Mouse (Mus musculus): ENCODE results near the gene Dohh. TPM values are rescaled to one million over a fixed set of nuclear protein-coding genes. Genes with fewer than 3 reads are reported as not detected.

The Dohh gene
- total and polyA plus RNA-seq, 3 experiments = 39.6 to 125 (median 54.3) TPM

DNA sequence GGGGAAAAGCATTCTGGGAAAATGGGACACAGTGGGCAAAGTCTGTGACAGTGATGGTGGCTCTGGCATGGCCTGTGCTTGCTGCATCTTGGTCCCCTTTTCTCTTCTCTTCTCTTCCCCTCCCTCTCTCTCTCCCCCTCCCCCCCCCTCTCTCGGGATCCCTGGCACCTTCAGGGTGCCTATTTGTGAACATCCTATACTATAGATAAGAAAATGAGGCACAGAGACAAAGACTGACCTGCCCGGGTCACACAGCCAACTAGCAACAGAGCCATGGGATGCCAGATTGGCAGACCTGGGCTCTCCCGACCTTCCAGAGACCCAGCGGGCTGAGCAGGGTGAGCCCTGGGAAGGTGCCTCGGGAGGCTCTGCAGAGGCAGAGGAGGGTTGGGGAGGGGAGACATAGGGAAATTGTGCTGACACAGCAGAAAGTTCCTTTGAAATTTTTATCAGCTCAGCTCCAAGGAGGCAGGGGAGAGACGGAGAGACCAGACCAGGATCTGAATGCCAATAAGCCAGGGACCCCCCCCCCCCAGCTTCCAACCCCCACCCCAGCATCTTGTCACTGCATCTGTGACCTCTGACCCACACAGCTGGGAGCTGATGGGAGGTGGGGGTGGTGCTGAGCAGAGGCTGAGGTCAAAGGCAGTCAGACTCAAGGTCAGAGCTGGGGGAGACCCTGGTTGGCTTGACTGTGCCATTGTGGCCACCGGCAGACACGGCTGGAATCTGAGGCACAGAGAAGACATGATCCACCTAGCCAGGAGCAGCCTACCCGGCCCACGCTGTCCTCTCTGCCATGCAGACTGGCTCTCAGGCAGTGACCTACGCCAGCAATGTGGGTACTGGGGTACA, 34.2 kb downstream of the Dohh start:
- peak; percentile 4 for DNase-seq

DNA sequence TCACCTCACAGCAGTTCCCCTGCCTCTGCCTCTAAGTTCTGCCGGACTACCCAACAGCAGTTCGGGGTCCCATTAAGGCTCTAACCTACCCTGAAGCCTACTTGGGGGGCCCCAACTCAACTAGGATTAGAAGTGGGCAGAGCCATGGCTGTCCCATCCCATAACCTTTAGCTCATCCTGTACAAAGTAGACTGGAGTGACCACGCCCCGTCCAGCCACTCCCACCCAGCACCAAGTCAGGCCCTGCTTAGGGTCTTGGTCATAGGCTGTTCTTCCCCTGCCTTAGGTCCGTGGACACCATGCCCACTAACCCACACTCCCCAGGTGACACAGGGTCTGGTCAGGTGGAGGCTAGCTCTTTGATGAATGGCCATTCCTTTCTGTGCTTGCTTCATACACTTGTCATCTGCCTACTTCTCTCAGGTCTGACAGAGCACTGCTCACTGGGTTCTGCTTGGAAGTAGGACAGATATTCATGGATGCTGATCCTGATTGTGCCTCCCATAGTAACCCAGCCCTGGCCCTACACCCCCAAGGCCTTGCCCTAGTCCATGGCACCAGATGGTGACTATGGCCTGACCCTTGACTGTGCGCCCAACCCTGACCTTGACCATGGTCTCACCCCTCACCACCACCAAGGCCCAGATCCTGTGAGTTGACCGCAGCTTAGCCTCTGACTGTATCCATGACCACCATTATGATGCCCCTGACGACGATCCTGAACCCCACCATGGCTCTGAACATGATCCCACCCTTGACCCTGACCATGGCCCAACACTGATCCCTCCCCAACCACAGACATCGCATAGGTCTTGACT, 35.1 kb downstream of the Dohh start:
- peak; percentile 53 for DNase-seq

DNA sequence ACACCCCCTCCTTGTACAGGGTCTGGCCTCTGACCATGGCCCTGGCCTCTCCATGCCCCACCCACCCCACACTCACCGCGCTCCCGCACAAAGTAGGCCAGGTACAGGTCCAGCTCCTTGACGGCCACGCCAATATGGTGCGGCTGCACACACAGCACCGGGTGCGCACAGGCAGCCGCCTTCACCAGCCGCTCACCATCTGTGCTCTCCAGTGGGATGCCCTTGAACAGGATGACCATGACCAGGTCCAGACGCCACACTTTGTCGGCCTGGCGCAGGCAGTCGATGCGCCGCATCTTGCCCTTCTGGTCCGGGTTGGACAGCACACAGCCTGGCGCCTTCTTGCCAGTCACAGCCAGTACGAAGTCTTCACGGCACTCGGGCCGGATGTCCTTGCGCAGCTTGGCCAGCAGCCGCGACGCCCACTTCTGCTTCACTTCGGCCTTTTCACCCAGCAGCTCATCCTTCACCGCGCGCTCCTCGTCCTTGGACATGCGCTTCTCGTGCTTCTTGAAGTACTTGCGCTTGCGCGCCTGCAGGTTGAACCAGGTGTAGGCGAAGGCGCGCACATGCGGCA, 36.1 kb downstream of the Dohh start:
- peak; percentile 82 for DNase-seq

DNA sequence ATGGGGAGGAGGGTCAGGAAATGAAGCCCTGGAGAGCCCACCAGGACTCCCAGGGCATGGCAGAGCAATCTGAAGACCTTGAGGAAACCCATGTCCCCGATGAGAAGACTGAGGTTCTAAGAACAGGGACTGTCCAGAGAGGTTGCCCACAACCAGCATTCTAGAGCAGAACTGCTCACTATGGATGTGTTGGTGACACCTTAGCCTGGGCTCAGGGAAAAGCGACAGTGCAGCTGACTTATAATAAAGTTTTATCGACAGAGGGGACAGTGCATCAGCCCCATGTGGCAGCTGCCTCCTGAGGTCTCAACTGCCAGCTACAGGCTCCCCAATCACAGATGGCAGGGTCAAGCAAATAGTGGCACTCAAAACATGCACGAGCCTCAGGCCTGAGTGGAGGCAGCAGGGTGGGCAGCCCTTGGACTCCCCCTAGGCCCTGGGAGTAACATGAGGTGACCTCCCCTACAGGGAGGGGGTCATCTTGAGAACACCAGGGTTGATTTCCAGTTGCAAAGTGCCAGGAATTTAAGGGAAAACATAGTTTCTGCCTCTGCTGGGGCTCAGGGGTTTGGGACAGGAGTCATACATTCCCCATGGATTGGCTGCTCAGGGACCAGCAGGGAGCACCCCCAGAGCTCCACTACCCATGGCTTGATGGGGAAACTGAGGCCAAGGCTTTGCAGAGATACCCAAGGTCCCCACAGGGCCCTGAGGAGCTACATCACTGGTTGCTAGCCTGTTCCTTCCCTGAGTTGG, 37.0 kb downstream of the Dohh start:
- no peak for DNase-seq

DNA sequence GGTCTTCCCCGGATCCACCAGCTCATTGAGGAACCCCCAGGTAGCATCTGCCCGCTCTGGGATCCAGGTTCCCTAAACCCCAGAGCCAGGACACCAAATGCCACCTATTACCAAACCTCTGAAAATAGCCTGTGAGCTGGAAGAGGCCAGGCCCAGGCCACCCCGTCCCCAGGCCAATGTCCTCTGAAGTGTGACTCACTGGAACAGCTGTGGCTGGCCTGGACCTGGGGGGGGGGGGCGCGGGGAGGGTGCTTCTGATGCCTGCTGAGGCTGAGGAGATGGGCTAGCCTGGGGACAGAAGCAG, 37.5 kb downstream of the Dohh start:
- DNase-seq = peak; percentile 75

DNA sequence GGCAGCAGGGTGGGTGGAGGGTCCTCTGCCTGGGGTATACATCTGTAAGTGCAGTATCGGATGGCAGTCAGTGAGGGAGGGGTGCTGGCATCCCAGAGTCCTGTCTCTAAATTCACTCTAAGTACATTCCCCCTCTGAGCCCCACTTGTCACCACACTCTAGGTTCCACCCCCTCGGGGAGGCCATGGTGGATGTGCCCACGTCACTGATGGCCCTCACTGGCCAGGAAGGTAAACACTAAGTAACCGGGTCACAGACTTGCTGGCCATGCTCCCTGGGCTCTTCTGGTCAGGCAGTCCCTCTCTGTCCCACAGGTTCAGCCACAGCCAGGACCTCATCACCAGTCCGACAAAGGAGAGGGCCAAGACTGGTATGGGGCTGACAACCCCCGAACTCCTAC, 38.0 kb downstream of the Dohh start:
- DNase-seq = peak; percentile 32

DNA sequence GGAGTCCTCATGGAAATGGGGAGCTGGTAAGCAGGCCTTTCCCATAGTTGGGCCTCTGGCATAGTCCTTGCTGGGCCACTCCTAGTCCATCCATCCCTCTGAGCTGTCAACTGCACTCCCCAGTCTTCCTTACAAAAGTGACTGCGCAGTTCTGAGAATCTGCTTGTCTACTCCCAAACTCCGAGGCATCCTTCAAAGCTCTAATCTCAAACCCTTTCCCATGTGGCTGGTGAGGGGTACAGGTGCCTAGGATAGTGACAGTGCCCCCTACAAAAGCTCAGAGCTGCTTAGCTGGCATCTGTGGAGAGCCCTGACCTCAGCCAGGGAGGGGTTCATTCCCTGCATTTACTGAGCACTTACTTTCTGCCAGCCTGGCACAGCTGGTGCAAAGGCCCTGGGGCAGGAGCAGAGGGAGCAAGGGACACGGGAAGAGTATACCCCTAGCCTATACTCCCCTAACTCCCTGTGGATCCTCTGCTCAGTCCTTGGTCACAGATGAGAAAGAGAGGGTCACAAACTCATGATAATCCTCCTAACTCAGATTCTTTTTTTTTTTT, 38.5 kb downstream of the Dohh start:
- DNase-seq = no peak

DNA sequence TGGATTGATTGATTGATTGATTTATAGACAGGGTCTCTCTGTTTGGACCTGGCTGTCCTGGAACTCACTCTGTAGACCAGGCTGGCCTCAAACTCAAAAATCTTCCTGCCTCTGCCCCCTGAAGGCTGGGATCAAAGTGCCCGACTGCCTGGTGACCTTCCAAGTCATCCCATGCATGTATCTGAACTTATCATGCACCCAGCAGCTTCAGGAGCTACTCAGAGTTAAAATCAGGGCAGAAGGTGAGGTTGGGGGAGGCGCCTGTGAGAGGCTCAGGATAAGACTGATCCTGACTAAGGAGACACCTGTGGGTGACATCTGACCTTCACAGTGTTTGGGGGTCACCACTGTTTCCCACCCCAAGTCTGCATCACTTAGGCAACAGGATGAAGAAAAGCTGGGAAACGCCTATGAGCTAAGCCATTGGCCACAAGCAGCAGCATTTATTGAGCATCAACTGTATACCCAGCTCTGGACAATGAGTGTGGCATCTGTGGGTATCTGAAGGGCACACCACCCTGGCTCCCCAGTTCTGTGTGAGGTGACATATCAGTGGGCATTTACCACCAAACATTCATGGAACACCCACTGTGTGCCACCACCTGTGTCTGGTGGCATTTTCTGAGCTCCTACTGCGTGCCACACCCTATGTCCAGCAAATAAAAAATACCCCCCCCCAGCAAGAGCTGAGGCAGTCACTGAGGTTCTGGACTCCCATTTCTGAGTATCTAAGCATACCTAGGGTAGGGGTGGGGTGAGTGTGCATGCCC, 39.4 kb downstream of the Dohh start:
- no peak for DNase-seq

DNA sequence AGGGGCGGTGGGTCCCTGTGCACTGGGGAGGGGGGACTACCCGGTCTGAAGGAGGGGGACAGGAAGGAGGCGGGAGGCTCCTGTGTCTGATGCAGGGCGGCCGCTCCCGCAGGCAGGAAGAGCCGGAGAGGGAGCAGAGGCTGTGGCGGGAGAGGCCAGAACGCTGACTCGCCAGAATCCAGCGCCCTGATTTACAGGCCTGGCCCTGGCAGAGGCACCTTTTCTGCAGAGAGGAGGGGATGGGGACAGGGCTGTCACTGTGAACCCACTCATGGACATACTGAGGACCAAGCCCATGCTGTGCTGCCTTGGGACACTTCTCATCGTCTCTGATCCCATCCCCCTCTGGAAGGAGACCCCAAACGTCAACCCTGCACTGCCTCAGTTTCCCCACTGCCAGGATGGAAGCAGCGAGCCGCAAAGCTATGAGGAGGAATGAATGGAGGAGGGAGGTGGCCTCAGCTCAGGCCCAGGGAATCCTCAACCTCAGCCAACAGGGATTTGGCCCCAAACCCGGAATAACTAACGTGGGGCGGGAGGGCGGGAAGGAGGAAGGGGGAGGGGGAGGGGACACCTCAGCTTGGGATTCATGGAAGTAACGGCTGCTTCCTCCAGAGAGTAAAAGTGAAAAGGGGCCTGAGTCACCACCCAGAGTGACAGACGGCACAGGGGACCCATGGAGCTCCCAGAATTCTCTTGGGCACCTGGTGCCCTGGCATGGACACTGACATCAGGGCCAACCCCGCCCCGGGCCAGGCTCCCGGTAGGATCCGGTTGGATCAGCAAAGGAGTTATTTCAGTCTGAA, 40.2 kb downstream of the Dohh start:
- peak; percentile 83 for DNase-seq

DNA sequence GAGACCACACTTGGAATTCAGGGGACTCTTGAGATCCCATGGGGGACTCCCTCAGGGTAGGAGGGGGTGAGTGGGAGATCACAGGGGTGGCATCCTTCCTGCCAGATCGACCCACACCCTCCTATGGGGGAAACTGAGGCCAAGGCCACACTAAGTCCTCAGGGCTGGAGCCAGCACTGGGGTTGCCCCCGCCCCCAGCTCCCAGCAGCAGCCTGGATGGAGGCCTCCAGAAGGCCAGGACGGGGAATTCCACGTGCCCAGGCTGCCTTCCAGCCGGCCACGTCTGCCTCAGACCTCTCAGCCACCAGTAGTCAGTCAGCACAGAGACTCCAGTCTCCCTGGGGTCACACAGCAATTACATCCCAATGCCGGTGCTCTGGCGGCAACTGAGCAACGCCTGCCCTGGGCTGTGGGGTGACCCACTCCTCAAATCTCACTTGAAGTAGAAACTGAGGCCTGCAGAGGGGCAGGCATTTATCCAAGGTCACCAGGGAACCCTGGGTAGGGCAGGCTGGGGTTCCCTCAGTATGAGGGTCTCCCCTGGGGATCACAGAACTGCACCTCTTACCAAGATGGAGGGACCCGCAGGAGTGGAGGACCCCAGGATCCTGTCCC, 41.1 kb downstream of the Dohh start:
- peak; percentile 81 for DNase-seq

DNA sequence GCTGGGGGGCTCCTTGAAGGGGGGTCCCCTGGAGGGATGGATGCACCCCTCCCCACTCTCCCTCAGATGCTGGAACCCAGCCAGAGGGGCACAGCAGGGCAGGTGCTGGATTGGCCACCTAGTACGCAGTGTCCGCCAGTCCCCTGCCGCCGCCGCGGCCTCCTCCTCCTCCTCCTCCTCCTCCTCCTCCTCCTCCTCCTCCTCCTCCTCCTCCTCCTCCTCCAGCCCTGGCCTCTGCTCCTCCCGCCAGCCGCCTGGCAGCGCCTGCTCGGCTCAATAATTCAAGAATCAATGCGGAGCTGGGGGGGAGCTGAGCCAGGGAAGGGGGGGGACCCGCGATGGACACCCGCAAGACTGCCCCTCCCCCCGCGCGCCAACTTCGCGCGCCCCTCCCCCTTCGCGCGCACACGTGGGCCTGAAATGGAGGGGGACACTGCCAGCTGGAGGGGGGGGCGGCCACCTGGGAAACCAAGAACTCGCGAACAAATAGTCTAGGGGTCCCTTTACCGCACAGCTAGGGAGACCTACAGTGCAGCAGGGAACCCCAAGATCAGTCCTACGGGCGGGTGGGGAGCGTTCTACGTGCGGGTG, 41.9 kb downstream of the Dohh start:
- DNase-seq = peak; percentile 56

DNA sequence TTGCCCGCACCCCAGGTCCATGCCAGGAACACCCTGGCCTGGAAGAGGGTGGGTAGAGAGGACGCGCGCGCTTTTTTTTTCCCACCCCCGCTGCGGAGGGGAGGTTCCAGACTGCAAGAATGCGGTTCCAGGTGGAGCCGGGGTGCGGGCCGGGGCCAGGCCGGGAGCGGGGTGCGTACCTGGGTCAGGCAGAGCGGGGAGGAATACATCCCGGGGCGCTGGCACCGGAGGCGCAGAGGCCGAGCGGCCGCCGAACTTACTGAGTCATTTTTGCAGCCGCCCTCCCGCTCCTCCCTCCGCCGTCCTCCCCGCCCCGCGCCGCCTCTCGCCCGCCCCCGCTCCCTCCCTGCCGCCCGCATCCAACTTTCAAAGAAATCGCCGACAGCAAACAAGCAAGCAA, 42.7 kb downstream of the Dohh start:
- peak; percentile 91 for DNase-seq

DNA sequence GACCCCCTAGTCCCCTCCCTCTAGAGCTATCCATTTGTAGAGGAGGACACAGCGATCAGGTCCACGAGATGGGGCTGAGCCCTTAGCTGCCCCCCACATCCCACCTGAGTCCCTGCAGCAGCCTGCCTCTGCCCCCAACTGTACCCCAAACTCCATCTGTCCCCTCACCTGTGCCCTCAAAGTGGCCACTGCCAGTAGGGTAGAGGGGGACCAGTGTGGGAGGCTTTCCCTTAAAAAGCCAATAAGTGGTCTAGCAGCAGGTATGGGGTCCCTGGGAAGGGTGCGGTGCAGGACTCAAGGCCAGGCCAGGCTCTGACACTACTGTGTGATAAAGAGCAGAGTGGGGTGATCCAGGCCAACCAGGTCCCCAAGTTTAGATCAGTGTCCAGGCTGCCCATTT, 43.1 kb downstream of the Dohh start:
- no peak for DNase-seq

DNA sequence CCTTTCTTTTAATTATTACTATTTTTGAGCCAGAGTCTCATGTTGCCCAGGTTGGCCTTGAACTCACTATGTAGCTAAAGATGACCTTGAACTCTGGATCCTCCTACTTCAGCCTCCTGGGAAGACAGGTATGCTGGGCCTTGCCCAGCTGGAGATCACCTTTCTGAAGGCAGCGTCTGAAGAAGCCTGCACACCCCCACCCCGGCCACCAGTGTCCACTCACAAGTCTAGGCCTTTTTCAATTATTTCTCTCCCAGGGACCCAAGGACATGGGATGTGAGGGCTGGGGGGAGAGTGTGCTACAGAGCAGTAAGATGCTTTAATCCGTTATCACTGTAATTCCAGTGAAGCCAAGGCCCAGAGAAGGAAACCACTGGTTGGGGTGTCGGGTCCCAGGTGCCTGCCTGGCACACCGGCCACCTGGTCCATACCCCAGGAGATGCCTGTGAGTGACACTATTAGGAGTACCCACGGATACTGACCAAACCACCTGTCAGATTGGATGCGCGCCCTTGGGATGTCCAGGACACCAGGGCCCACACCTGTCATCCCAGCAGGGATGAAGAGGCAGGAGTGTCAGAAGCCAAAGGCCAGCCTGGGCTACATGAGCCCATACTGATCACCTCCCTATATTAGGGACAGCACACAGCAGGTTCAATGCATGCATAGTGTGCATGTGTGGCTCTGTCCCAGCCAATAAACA, 43.7 kb downstream of the Dohh start:
- DNase-seq = peak; percentile 15

DNA sequence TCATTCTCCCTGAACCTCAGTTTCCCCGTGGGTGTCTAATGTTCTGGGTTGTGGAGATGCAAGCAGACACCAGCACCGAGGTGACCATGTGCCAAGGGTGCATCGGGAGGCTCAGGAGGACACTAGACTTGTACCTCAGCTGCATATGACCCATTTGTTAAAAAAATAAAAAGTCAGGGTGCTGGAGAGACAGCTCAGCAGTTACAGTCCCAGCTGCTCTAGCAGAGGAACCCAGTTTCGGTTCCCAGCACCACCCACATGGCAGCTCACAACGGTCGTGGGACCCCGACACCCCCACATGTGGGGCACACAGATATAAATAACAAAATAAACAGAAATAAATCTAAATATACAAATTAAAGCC, 44.3 kb downstream of the Dohh start:
- peak; percentile 2 for DNase-seq

DNA sequence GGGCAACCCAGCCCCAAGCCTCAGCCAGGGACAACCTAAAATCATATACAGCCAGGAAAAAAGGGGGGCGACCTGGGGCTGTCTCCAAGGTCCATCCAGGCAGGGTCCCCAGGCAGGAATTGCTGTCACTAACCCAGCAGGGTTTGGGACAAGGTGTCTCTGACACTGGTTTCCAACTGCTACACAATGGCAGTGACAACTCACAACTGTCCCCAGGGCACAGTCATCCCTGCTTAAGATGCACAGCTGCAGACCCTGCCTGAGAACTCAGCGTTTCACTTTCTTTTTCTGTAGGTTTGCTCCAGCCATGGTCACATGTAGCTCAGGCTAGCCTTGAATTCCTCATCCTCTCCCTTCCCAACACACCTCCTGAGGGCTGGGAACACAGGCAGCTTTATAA, 44.9 kb downstream of the Dohh start:
- peak; percentile 9 for DNase-seq

DNA sequence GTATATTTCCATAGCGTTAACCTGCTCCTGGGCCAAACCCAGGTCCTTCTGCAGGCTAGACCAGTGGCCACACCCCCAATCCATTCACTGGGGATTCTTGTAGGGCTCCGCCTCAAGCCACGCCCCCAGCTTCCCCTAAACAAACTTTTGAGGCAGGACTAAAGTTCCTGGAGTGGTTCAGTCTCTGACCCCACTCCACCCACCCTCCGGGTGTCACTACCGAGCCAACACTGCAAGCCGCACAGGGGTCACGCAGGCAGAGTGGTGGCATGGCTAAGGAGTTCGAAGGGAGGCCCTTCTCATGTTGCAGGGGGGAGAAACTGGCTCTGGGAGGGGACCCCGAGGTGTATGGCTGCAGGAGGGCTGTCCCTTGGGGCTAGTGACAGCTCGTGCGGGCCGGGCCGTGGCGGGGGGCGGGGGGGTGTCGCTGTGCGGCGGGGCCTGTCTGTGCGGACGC, 45.4 kb downstream of the Dohh start:
- DNase-seq = peak; percentile 93

DNA sequence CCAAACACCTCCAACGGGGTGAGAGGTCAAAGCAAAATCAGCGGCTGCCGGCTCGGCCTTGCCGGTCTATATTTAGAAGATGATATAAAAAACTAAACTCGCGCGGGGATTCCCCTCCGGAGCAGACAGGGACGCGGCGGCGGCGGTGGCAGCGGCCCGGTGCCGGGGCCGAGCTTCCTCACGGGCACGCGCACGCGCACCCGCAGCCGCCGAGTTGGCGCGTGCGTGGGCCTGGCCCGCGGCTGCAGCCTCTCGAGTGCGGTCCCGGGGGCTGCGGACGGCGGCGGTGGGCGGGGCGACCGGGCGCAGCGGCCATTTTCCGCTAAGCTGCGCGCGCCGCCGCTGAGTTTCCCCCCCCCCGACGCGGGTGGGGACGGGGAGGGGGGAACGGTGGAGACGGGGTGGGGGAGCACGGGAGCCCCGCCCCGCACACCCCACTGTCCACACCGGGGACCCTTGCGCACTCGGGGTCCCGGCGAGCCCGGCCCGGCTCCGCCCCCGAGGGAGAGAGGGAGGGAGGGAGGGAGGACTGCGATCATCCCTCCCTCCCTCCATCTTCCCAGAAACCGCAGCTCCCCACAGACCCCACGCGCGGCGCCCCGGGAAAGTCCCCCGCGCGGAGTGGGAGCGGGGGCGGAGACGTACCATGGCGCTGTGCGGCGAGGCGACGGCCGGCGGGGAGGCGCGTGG, 46.1 kb downstream of the Dohh start:
- peak; percentile 90 for DNase-seq

Measured in adrenal gland, adult 2 months (tissue).